Mouse (Mus musculus): ENCODE data around the gene Nxpe5. TPM values are rescaled to one million over a fixed set of nuclear protein-coding genes. Genes with fewer than 3 reads are reported as not detected.

Nxpe5 gene
- polyA plus RNA-seq, 1 experiment: 0.61 TPM

DNA sequence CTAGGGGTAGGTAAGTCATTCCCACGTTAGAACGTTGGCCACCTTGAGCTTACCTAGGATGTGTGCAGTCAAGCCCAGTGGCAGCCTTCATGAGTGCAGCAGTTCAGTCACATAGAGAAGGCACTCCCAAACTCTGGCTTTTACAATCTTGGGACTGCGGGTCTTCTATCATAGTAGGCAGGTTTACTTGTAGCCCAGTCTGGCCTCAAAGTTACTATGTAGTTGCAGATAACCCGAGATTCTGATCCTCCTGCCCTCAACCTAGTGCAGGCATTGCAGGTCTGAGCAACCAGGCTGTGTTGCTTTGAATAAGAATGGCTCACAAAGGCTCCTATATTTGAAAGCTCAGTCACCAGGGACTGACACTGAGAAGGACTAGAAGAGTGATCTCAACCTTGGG is 793 bp downstream of the Nxpe5 start:
- Histone ChIP-seq H3K27me3 (ENCODE audit: control insufficient read depth, insufficient read depth, low read length) (no peaks in the 10 kb centered on the region), H3K4me1 (ENCODE audit: control insufficient read depth, insufficient read depth, insufficient read length, low read length) (no peaks in the 10 kb centered on the region), H3K27ac (ENCODE audit: insufficient read depth, low read depth, low read length) (no peak overlapping the region), H3K36me3 (ENCODE audit: control insufficient read depth, insufficient read depth, low read length) (no peaks in the 10 kb centered on the region), H3K4me3 (ENCODE audit: low read depth, low read length) (no peak overlapping the region)
- TF ChIP-seq POLR2A (IDR thresholded peaks at IDR 0.05; ENCODE audit: low read depth, low read length): no peak
- TF ChIP-seq CTCF (IDR thresholded peaks at IDR 0.05; ENCODE audit: extremely low read depth, insufficient read length, insufficient replicate concordance, low read depth, low read length): no peak
- 67% methylated on average over 4 of the region's 4 CpGs for WGBS

DNA sequence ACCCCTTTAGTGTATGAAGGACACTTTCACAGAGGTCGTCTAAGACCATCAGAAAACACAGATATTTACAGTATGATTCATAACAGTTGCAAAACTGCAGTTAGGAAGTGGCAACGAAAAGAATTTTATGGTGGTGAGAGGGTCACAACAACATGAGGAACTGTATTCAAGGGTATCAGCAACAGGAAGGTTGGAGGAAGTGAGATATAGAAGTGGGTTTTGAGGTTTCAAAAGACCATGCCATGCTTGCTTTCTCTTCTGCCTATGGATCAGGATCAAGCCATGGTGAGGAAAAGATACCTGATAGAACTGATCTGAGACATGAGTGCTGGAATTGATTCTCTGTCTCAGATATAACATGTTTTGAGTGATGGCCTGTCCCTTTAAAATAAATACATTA is 1.7 kb downstream of the Nxpe5 start:
- no peaks in the 10 kb centered on the region for H3K27me3 ChIP-seq (ENCODE audit: control insufficient read depth, insufficient read depth, low read length)
- no peaks in the 10 kb centered on the region for H3K4me1 ChIP-seq (ENCODE audit: control insufficient read depth, insufficient read depth, insufficient read length, low read length)
- H3K4me3 ChIP-seq (ENCODE audit: low read depth, low read length): no peak overlapping the region
- H3K27ac ChIP-seq (ENCODE audit: insufficient read depth, low read depth, low read length): no peak overlapping the region
- WGBS: 47% methylated on average over 2 of the region's 2 CpGs
- no peaks in the 10 kb centered on the region for H3K36me3 ChIP-seq (ENCODE audit: control insufficient read depth, insufficient read depth, low read length)
- TF ChIP-seq CTCF (IDR thresholded peaks at IDR 0.05; ENCODE audit: extremely low read depth, insufficient read length, insufficient replicate concordance, low read depth, low read length): no peak
- no peak for TF ChIP-seq POLR2A (IDR thresholded peaks at IDR 0.05; ENCODE audit: low read depth, low read length)

DNA sequence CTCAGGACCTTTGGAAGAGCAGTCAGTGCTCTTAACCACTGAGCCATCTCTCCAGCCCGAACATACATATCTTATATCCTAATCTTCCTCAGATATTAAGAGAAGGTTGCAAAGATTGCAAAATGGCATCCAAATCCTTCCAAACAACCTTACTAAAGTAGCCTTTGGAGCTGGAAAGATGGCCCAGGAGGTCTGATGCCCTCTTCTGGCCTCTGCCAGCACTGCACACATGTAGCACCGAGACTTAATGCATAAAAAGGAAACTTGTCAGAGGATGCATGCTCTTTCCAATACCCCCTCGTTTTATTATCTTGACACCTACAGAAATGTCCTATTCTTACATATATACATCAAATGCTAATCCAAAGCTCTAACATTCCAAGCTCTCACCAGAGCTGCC is 2.3 kb downstream of the Nxpe5 start:
- H3K4me3 ChIP-seq (ENCODE audit: low read depth, low read length): no peak overlapping the region
- no peak overlapping the region for H3K27ac ChIP-seq (ENCODE audit: insufficient read depth, low read depth, low read length)
- TF ChIP-seq POLR2A (IDR thresholded peaks at IDR 0.05; ENCODE audit: low read depth, low read length): no peak
- peak; percentile 44; the same call in 1 of the 2 replicates for TF ChIP-seq CTCF (IDR thresholded peaks at IDR 0.05; ENCODE audit: extremely low read depth, insufficient read length, insufficient replicate concordance, low read depth, low read length)
- no peaks in the 10 kb centered on the region for H3K27me3 ChIP-seq (ENCODE audit: control insufficient read depth, insufficient read depth, low read length)
- H3K36me3 ChIP-seq (ENCODE audit: control insufficient read depth, insufficient read depth, low read length): no peaks in the 10 kb centered on the region
- WGBS: 47% methylated on average over 3 of the region's 3 CpGs
- H3K4me1 ChIP-seq (ENCODE audit: control insufficient read depth, insufficient read depth, insufficient read length, low read length): no peaks in the 10 kb centered on the region

DNA sequence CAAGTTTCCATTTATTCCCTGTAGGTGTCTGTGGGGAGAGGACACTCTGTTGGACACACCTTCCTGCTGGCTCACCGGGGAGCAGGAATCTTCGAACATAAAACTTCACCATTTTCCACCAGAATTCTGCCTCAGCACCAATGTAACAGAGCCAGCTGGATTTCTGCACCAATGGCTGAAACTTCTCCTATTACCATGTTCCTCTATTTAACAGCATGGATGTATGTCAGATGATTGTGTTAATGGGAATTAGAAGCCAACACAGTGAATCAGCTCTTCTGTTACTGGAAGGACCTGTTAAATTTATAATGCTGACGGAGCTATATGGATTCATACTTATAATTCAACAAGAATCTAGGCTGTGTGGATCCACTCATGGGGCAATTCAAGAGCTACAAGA is 3.8 kb downstream of the Nxpe5 start:
- no peaks in the 10 kb centered on the region for H3K36me3 ChIP-seq (ENCODE audit: control insufficient read depth, insufficient read depth, low read length)
- H3K4me3 ChIP-seq (ENCODE audit: low read depth, low read length): no peak overlapping the region
- no peaks in the 10 kb centered on the region for H3K4me1 ChIP-seq (ENCODE audit: control insufficient read depth, insufficient read depth, insufficient read length, low read length)
- 81% methylated on average over 3 of the region's 3 CpGs for whole genome bisulfite sequencing
- H3K27me3 ChIP-seq (ENCODE audit: control insufficient read depth, insufficient read depth, low read length): no peaks in the 10 kb centered on the region
- TF ChIP-seq POLR2A (IDR thresholded peaks at IDR 0.05; ENCODE audit: low read depth, low read length) (no peak), CTCF (IDR thresholded peaks at IDR 0.05; ENCODE audit: extremely low read depth, insufficient read length, insufficient replicate concordance, low read depth, low read length) (no peak)
- no peak overlapping the region for H3K27ac ChIP-seq (ENCODE audit: insufficient read depth, low read depth, low read length)

DNA sequence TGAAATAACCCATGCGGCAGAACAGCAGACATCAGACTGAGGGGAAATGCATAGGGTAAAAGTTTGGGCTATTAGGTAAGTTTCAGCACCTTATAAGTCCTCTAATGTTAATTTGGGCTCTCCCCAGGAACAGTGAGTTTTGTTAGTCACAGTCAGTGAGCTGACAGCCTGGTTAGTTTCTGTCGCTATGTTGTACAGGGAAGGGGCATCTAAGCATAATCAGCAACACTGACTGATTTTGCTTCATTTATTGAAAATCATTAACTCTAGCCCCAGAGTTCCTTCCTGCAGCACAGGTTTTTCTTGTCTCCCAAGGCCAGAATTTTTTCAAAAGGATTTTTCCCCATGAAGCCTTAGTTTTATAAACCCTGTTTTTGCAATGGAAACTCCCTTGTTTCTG is 8.1 kb downstream of the Nxpe5 start:
- Histone ChIP-seq H3K36me3 (ENCODE audit: control insufficient read depth, insufficient read depth, low read length) (no peaks in the 10 kb centered on the region), H3K27ac (ENCODE audit: insufficient read depth, low read depth, low read length) (no peak overlapping the region), H3K4me1 (ENCODE audit: control insufficient read depth, insufficient read depth, insufficient read length, low read length) (no peaks in the 10 kb centered on the region), H3K27me3 (ENCODE audit: control insufficient read depth, insufficient read depth, low read length) (no peaks in the 10 kb centered on the region), H3K4me3 (ENCODE audit: low read depth, low read length) (no peak overlapping the region)
- TF ChIP-seq POLR2A (IDR thresholded peaks at IDR 0.05; ENCODE audit: low read depth, low read length) (no peak), CTCF (IDR thresholded peaks at IDR 0.05; ENCODE audit: extremely low read depth, insufficient read length, insufficient replicate concordance, low read depth, low read length) (no peak)
- WGBS: 81% methylated on average over 2 of the region's 2 CpGs

DNA sequence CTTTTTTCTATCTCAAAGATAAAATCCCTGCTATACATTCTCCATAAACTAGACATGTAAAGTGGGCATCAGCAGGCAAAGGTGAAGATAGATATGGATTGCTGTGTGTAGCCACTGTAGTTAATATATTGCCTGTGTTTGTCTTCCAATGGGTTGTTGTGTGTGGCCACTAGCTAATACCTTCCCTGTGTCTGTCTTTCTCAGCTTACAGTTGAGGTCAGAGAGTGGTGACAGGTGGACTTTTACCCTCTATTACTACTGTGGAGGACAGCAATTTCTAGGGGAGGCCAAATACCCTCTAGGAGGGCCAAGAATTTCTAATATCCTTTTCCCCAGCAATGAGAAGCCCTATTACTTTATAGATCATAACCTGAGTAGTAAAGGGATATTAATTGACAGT is 8.5 kb downstream of the Nxpe5 start:
- Histone ChIP-seq H3K4me3 (ENCODE audit: low read depth, low read length) (no peak overlapping the region), H3K36me3 (ENCODE audit: control insufficient read depth, insufficient read depth, low read length) (no peaks in the 10 kb centered on the region), H3K27ac (ENCODE audit: insufficient read depth, low read depth, low read length) (no peak overlapping the region), H3K4me1 (ENCODE audit: control insufficient read depth, insufficient read depth, insufficient read length, low read length) (no peaks in the 10 kb centered on the region), H3K27me3 (ENCODE audit: control insufficient read depth, insufficient read depth, low read length) (no peaks in the 10 kb centered on the region)
- TF ChIP-seq POLR2A (IDR thresholded peaks at IDR 0.05; ENCODE audit: low read depth, low read length) (no peak), CTCF (IDR thresholded peaks at IDR 0.05; ENCODE audit: extremely low read depth, insufficient read length, insufficient replicate concordance, low read depth, low read length) (no peak)

DNA sequence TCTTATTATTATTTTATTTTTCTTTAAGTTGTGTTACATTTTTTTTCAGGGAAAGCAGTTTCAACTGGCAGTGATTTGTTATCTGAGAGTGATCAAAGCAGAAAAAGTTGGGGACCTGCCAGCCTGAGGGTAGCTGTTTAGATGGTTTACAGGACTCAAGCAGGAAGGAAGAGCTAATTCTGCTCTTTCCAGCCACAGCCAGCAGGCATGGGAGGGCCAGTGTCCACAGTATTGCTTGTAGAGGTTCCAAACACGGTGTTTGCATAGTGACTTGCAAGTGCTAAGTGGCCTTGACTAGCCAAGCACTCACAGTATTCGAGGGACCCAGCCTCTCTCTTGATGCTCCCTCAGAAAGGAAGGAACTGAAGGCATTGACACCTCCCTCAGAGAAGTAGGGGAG is 15.8 kb downstream of the Nxpe5 start:
- TF ChIP-seq CTCF (IDR thresholded peaks at IDR 0.05; ENCODE audit: extremely low read depth, insufficient read length, insufficient replicate concordance, low read depth, low read length) (no peak), POLR2A (IDR thresholded peaks at IDR 0.05; ENCODE audit: low read depth, low read length) (no peak)
- Histone ChIP-seq H3K4me1 (ENCODE audit: control insufficient read depth, insufficient read depth, insufficient read length, low read length) (no peaks in the 10 kb centered on the region), H3K27ac (ENCODE audit: insufficient read depth, low read depth, low read length) (no peak overlapping the region), H3K36me3 (ENCODE audit: control insufficient read depth, insufficient read depth, low read length) (no peaks in the 10 kb centered on the region), H3K4me3 (ENCODE audit: low read depth, low read length) (no peak overlapping the region), H3K27me3 (ENCODE audit: control insufficient read depth, insufficient read depth, low read length) (no peaks in the 10 kb centered on the region)
- 3% methylated on average over 2 of the region's 2 CpGs for WGBS

DNA sequence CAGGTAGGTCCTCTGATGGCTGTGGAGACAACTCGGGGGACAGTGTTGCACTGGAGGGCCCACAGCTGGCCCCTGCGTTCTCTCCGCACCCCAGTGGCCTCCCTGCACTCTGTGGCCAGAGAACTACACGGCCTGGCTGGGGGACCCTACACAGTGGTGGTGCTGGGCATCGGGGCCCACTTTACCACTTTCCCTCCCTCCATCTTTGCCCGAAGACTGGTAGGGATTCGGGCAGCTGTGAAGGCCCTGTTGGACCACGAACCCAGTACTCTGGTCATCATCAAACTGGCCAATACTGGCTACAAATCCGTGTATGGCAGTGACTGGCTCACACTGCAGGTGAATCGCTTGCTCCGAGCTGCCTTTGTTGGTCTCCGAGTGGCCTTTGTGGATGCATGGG is 25.4 kb downstream of the Nxpe5 start:
- no peaks in the 10 kb centered on the region for H3K27me3 ChIP-seq (ENCODE audit: control insufficient read depth, insufficient read depth, low read length)
- 86% methylated on average over 12 of the region's 12 CpGs for WGBS
- no peaks in the 10 kb centered on the region for H3K36me3 ChIP-seq (ENCODE audit: control insufficient read depth, insufficient read depth, low read length)
- no peak overlapping the region for H3K4me3 ChIP-seq (ENCODE audit: low read depth, low read length)
- peaks cover 4% of the 10 kb centered on the region for H3K4me1 ChIP-seq (ENCODE audit: control insufficient read depth, insufficient read depth, insufficient read length, low read length)
- no peak overlapping the region for H3K27ac ChIP-seq (ENCODE audit: insufficient read depth, low read depth, low read length)
- TF ChIP-seq POLR2A (IDR thresholded peaks at IDR 0.05; ENCODE audit: low read depth, low read length): no peak
- TF ChIP-seq CTCF (IDR thresholded peaks at IDR 0.05; ENCODE audit: extremely low read depth, insufficient read length, insufficient replicate concordance, low read depth, low read length): no peak

Measured in small intestine, adult 2 months (tissue).